Mouse (Mus musculus) monocyte, adult 2 months (primary cell): ENCODE data around the gene Zfp457.
"Not testable (repeated sequence)": the region's sequence is repeated elsewhere in the genome, so short reads cannot be mapped to it uniquely, and the experiment has no call there.

Source experiments
- DNase-seq, 2 experiments: peaks; one replicate each; pipeline ENCODE4 v3.0.0; 2022; ENCODE audit warnings: low spot score in 2 of 2, low read depth in 1 of 2

The Zfp457 gene

DNA sequence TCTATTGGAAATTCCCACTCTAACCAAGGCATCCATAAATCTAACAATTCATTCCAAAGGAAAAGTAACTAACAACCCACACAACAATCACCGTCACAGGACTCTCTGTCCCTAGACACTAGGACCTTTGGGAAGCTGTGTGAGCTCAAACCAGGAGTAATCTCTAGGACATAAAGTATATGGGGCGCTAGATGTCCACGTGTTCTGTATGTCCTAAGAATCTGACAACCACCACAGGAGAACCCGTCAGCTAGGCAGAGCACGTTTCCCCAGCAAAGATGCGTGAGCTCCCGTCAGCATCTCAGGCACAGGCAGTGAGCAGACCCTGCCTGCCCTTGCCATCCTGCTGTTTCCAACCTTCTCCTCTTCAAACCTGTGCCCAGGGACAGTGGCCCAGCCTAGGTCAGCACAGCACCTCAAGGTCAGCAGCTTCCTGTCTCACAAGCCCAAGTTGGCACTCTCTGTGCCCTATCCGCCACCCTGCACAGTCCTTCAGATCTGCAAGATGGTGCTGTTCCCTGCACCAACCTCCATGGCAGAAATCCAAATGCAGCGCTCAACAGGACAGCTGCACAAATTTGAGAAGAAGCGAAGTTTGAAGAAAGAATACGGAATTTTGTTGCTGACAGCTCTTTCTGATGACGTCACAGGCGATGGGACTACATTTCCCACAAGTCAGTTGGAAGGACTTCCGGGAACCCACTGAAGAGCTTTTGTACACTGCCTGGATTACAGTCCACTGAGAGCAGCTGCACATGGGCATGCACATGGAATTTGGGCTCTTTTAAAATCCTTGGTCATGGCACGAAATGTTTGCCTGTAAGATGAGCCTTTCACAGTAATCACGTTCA is at the start of gene Zfp457:
Gene Zfp457, minus strand, starts transcription at position 664 of the 851 bp plus-strand sequence.
- peak; percentile 59 to 75 for DNase-seq

GRCm38 (mm10) chr13:67351854-67352253 is 45.6 kb upstream of the Zfp457 start:
- no peak for DNase-seq

GRCm38 (mm10) chr13:67343422-67343821 is 37.1 kb upstream of the Zfp457 start:
- no peak for DNase-seq

GRCm38 (mm10) chr13:67332877-67333276 is 26.6 kb upstream of the Zfp457 start:
- no peak for DNase-seq

DNA sequence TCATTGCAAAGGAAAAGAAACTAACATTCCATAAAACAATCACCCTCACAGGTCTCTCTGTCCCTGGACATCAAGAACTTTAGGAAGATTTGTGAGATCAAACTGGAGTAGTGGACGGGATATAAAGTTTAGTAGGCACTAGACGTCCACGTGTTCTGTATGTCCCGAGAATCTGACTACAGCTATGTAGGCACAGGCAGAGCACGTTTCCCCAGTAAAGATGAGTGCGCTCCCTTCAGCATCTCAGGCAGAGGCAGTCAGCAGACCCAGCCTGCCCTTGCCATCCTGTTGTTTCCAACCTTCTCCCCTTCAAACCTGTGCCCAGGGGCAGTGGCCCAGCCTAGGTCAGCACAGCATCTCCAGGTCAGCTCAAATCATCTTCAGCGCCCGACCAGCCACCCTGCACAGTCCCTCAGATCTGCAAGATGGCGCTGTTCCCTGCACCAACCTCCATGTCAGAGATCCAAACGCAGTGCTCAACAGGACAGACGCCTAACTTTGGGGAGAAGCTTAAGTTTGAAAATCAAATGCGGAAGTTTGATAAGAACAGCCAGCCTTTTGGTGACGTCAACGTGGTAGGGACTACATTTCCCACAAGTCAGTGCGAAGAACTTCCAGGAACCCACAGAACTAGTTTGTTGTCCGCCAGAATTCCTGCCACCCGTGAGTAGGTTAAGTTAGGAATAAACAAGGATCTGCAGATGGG is 25.9 kb upstream of the Zfp457 start, which contains the start of gene Zfp595:
Gene Zfp595, minus strand, starts transcription at position 552 of the 706 bp plus-strand sequence.
- peak; percentile 57 to 78 for DNase-seq

DNA sequence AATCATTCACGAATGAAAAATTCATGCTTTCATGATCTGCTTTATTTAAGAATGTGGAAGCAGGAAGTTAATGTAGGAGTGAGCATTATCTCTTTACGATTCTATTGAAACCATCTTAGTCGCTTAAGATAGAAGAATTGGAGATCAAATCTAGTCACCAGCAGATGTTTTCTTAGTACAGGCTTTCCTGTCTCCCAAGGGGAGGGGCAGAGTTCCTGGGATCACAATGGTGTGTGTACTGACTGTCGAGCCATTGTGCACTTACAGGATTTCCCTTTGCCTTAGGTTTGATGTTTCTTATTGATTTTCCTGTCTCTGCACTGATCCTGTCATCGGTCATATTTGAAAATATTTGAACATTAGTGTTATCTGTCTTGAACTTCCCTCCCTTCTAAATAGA is 433 bp upstream of the Zfp457 start:
- DNase-seq, result no peak

GRCm38 (mm10) chr13:67278314-67278713 is 28.0 kb downstream of the Zfp457 start, which contains the start of gene Zfp458:
Gene Zfp458 (minus strand): TSS chr13:67278466.
- DNase-seq, result no peak

DNA sequence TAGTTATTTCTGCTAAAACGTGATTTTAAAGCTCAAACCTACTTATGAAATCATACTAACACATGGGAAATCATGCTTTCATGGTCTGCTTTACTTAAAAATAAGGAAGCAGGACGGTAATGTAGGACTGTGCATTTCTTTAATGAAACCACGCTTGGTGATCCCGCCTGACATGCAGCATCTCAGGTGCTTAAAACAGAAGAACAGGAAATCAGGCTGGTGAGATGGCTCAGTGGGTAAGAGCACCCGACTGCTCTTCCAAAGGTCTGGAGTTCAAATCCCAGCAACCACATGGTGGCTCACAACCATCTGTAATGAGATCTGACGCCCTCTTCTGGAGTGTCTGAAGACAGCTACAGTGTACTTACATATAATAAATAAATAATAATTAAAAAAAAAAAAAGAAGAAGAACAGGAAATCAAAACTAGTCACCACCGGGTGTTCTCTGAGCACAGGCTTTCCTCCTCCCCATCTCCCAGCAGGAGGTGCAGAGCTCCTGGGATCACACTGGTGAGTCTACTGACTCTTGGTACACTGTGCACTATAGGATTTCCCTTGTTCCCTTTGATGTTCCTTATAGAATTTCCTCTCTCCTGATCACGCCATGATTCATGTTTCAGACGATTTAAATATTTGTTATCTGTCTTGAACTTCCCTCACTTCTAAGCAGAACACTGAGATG is 36.8 kb downstream of the Zfp457 start:
- not testable (repeated sequence) for DNase-seq

- peak; percentile 30 to 50 for DNase-seq
Observed at GRCm38 (mm10) chr13:67268568-67269369, 37.5 kb downstream of the Zfp457 start.
